Mouse (Mus musculus): ENCODE data around the gene Spsb1. TPM values are rescaled to one million over a fixed set of nuclear protein-coding genes. Genes with fewer than 3 reads are reported as not detected.

The Spsb1 gene
- 0.68 and 0.80 TPM in 2 replicates for polyA plus RNA-seq (2012; rRNA removed)

GRCm38 (mm10) chr4:149954893-149955439, at the start of gene Spsb1:
TSS of gene Spsb1 (minus strand) at chr4:149955043.

Other genes starting within 250 kb of the Spsb1 start
- gene Tmem201, start 217.0 kb downstream of the Spsb1 start, polyA plus RNA-seq (2012; rRNA removed): 6.0 and 7.7 TPM in 2 replicates
- gene Slc25a33, start 180.8 kb downstream of the Spsb1 start, polyA plus RNA-seq (2012; rRNA removed): 19.1 and 24.4 TPM in 2 replicates
- 65.2 and 78.9 TPM in 2 replicates for gene H6pd, start 54.0 kb upstream of the Spsb1 start, polyA plus RNA-seq (2012; rRNA removed)
- 0.81 and 0.85 TPM in 2 replicates for gene Gpr157, start 132.3 kb upstream of the Spsb1 start, polyA plus RNA-seq (2012; rRNA removed)
- gene Slc2a5, start 164.2 kb upstream of the Spsb1 start, polyA plus RNA-seq (2012; rRNA removed): 0.12 and 0.14 TPM in 2 replicates
- gene Slc2a7, start 193.9 kb upstream of the Spsb1 start, polyA plus RNA-seq (2012; rRNA removed): 0.10 TPM in 1 of 2 replicates, not detected in the other
- not detected in 2 replicates for gene Car6, start 246.3 kb upstream of the Spsb1 start, polyA plus RNA-seq (2012; rRNA removed)